Mouse (Mus musculus) brain, adult 2 months (tissue): Measurements from ENCODE around the gene Crtc1.
A peak's percentile ranks its signal among the peaks of the same experiment; 100 is the strongest.

Source experiments
- DNase-seq: peaks from one replicate; pipeline ENCODE4 v3.0.0; 2011; ENCODE audit warnings: low read depth, low spot score

The Crtc1 gene

GRCm38 (mm10) chr8:70439055-70439847 is at the start of gene Crtc1:
Gene Crtc1 (minus strand): TSS chr8:70439579.
- DNase-seq: peak; percentile 98

GRCm38 (mm10) chr8:70488931-70489470 is 49.6 kb upstream of the Crtc1 start:
- DNase-seq: no peak

GRCm38 (mm10) chr8:70487993-70488796 is 48.8 kb upstream of the Crtc1 start:
- DNase-seq: no peak

GRCm38 (mm10) chr8:70486941-70487520 is 47.7 kb upstream of the Crtc1 start, which contains the start of gene Tmem59l:
Gene Tmem59l (minus strand): TSS chr8:70487358.
- peak; percentile 91 for DNase-seq

- peak; percentile 77 for DNase-seq
These were observed 46.9 kb upstream of the Crtc1 start for GRCm38 (mm10) chr8:70486191-70486681.

DNA sequence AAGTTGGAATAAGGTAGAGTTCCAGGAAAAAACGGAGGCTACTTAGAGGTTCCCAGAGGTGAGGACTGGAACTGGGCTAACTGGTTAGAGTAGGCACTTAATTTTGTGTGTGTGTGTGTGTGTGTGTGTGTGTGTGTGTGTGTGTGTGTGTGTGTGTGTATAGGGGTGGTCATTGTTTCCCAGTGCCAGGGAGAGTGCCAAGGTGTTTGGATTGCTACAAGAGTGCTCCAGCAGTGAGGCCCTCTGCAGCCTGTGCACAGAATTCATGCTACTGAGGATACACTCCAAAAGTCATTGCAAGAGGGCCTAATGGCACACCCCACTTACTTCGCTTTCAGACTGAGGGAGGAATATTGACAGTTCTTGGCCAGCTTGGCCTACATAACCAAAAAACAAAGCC is 43.6 kb upstream of the Crtc1 start:
- no peak for DNase-seq

DNA sequence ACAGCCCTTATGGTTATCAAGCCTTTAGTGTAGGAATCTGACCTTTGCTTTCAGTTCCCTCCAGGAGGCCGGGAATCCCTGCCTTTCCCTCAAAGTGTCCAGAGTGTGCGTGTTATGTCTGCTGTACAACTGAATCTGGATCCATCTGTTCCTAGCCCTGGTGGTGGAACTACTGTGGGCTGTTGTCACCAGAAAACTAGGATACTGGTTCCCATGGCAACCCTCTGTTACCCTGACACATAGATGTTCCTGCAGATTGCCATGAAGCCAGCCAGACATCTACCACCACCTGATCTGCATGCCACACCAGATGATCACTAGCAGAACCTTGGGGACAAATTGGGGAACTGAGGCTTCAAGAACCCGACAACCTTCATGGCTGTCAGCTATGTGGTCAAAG is 42.5 kb upstream of the Crtc1 start:
- DNase-seq: peak; percentile 91

DNA sequence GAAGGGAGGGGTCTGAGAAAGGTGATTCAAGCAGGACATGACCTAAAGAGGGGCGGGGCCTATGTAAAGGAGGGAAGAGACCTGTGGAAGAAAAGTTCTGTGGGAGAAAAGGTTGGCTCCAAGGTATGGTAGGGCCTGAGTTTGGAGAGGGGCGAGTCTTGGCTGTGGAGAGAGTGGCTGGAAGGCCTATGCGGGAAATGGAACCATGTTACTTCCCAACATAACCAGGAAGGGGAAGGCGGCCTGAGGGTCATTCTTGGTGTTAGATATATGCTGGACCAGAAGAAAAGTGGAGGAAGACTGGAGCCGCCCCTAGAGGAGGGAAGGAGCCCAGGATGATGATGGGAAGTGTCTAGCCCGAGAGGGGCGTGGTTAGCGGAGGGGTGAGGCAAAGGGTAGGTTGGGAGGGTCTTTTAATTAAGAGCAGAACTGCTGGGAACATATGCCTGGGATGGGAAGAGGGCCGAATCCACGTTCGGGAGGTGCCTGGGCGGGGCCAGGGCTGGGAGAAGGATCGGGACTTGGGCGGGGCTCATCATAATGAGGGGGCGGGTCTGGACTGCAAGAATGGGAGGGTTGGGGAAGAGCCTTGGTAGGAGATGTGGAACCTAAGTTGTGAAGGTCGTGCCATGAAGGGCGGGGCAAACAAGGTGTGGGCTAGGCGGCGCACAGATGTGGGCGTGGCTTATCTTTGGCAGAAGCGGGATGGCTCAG is 38.0 kb upstream of the Crtc1 start:
- DNase-seq: peak; percentile 25

GRCm38 (mm10) chr8:70476333-70477268 is 37.2 kb upstream of the Crtc1 start, which contains the start of gene Klhl26:
Gene Klhl26 (minus strand): TSS chr8:70476968.
- DNase-seq: peak; percentile 96

DNA sequence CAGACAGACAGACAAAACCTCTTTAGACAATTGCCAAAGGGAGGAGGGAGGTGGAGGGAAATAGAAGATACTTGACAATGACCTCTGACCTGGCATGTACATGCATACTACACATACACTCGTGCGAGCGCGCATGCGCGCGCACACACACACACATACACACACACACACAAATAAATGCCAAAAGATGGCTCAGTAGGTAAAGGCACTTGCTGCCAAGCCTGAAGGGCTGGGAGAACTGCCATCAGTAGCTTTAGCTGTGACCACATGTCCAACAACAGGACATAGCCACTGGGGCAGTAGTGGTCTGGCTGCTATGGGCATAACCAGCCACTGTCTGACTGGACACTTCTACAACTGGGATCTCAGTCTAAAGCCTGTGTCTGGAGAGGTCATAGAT is 32.5 kb upstream of the Crtc1 start:
- DNase-seq: peak; percentile 78

DNA sequence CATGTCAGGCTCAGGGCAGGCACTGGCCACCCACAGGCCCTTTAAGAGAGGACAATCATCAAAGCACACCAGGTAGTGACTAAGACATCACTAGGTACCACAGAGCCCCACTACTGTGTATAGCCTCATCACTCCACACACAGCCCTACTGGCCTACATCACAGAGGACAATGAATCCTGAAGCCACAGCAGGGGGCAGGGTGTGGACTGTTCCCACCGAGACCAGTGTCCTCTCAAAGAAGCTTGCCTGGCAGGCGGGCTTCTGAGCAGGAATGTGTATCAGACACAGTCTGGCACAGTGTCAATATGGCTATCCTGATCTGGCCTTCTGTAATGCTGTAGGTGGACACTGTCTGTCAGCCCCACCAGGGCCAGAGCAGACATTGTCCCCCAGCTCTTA is 30.6 kb upstream of the Crtc1 start:
- DNase-seq: no peak

GRCm38 (mm10) chr8:70469295-70469916 is 30.0 kb upstream of the Crtc1 start:
- no peak for DNase-seq

DNA sequence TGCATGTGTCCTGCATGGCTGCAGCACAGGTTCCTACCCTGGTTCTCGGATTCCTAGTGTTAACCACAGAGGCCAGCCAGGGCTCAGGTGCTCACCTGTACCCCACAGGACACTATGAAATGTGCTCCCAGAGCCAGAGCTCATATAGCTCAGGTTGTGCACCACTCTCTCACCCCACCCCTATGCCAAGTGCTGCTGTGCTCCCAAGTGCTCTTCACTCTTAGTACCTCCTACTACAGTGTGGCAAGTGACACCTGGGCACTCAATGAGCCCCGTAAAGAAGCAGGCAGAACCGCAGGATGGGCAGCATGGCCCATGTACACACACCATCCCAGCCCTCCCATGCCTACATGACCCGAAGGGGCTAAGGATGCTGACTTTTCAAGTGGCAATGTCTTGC is 29.4 kb upstream of the Crtc1 start:
- no peak for DNase-seq

GRCm38 (mm10) chr8:70467907-70468306 is 28.5 kb upstream of the Crtc1 start:
- no peak for DNase-seq

- no peak for DNase-seq
These were observed 27.9 kb upstream of the Crtc1 start for GRCm38 (mm10) chr8:70467229-70467725.

DNA sequence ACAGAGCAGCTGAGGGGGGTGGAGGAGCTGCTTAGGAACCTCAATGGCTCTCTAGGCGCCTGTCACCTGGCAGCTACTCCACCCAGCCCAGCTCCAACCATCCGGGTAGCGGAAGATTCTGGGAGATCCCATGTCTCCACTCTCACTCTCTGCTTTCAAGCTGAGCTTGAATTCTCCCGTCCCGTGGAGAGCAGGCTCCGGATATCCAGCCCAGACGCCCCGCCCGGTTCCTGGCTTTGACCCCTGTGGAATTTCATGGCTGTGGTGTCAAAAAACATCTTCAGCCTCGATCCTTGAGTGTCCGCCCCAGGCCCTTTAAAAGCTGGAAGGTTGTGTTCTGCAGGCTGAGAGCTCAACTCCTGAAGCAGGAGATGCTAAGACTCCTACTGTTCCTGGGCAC is 27.4 kb upstream of the Crtc1 start:
- DNase-seq: no peak

- no peak for DNase-seq
These were observed 26.9 kb upstream of the Crtc1 start for GRCm38 (mm10) chr8:70466305-70466704.

DNA sequence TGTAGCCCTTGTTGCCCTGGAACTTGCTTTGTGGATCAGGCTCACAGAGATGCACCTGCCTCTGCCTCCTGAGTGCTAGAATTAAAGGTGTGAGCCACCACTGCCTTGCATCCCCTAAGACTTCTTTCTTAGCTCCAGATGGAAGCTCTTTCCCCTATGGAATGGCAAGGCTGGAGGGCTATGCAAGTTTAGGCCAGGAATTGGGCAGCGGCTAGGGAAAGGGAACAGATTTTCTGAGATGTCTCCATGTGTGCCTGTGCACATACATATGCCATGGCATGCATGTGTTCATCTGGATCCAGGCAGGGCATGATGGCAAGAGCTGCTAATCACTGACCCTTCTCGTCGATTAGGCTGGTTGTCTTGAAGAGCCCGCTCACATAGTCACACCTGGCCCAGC is 26.3 kb upstream of the Crtc1 start:
- DNase-seq: no peak

DNA sequence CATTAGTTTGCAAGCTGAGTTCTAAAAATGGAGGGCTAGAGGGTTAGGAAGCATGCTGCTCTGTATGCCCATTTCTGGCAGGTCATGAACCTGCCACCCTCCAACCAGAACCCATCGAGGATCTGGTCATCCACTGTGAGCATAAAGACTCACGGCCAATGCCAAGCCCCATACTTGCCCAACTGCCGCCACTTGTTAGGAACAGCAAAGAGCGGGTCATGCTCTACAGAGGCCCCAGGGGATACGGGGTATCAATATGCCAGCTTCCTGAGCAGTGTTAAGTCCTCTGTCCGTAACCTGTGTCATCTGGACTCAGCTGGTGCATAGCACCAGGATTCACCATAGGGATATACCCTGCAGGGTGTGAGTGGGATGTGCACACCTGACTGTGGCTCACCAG is 24.8 kb upstream of the Crtc1 start:
- DNase-seq: no peak
